ENCODE assay signal across 31 mouse cellular contexts in genomic region chr12:86705843-86706242, GRCm38 (mm10). TPM values are rescaled to one million over a fixed set of nuclear protein-coding genes. Genes with fewer than 3 reads are reported as not detected.
DNase-seq lines count a peak whose midpoint lies in the region; ATAC-seq lines count a peak whose summit lies in the region.
"Had no signal": no experiment of that assay in that cellular context is flagged by ENCODE, and none has a peak within 500 bp of the region (broad histone marks: within the 10 kb centered on the region; RNA-seq: fewer than 3 reads in every experiment).

No protein-coding gene starts in this region.

- DNase-seq in embryonic facial prominence, embryonic 11.5 days (ENCODE audit: low spot score), result no peak
- no peak for DNase-seq in embryonic facial prominence, embryonic 10.5 days (ENCODE audit: low spot score)
- peak; percentile 66 for DNase-seq in heart, adult 11 months
- no peak for DNase-seq in heart, postnatal 25 days (ENCODE audit: low spot score)
- DNase-seq in ES-CJ7 (ENCODE audit: low read depth, low spot score) (peak; percentile 44), ZHBTc4 (ENCODE audit: low read depth, low spot score) (peak; percentile 59)
- no peak for DNase-seq in left cerebral cortex, postnatal 10 days (ENCODE audit: extremely low spot score in 1 of 2, low spot score in 2 of 2)
- DNase-seq: adrenal gland, adult 2 months; adrenal gland, postnatal 10 days; adrenal gland, postnatal 25 days; B cell, adult 2 months; cerebellum, adult 11 months; cerebellum, adult 18-20 months; cerebellum, adult 8-10 months; cerebellum, adult 9-11 months; cerebellum, postnatal 36 days; embryo, embryonic 11 days had no signal

- H3K27ac ChIP-seq in embryonic facial prominence, embryonic 11.5 days (replicated peaks; ENCODE audit: low read depth, low read length), result no peak overlapping the region
- H3K27ac ChIP-seq in embryonic facial prominence, embryonic 10.5 days (replicated peaks), result no peak overlapping the region
- H3K27ac ChIP-seq: embryonic facial prominence, embryonic 13.5 days; embryonic facial prominence, embryonic 15.5 days; forebrain, embryonic 10.5 days; forebrain, embryonic 13.5 days had no signal

- 0 out of 2 replicates have a peak, but pooled peaks have one; percentile 31 for ATAC-seq in embryonic facial prominence, embryonic 11.5 days (replicated peaks; ENCODE audit: insufficient number of reproducible peaks, low FRiP score, low TSS enrichment, low read depth)
- ATAC-seq: CD4-positive, CD25-positive, alpha-beta regulatory T cell, adult 4 months; forebrain, embryonic 13.5 days; forebrain, embryonic 16.5 days had no signal

- WGBS in embryonic facial prominence, embryonic 11.5 days, result 82% methylated on average over 5 of the region's 5 CpGs
- 81% methylated on average over 5 of the region's 5 CpGs for WGBS in embryonic facial prominence, embryonic 10.5 days

- no peaks in the 10 kb centered on the region for H3K36me3 ChIP-seq in embryonic facial prominence, embryonic 11.5 days (replicated peaks; ENCODE audit: control insufficient read depth, insufficient read depth, low read depth, low read length)
- H3K36me3 ChIP-seq in embryonic facial prominence, embryonic 10.5 days (replicated peaks), result peaks cover 24% of the 10 kb centered on the region

- H3K4me1 ChIP-seq in embryonic facial prominence, embryonic 11.5 days (ENCODE audit: control insufficient read depth, insufficient read depth, low read length), result no peaks in the 10 kb centered on the region
- peaks cover 14% of the 10 kb centered on the region for H3K4me1 ChIP-seq in embryonic facial prominence, embryonic 10.5 days

- no peaks in the 10 kb centered on the region for H3K9me3 ChIP-seq in embryonic facial prominence, embryonic 11.5 days (replicated peaks; ENCODE audit: control insufficient read depth, low read length)
- H3K9me3 ChIP-seq in embryonic facial prominence, embryonic 10.5 days, result no peaks in the 10 kb centered on the region
- H3K9me3 ChIP-seq: embryonic facial prominence, embryonic 13.5 days; embryonic facial prominence, embryonic 15.5 days; forebrain, embryonic 10.5 days; forebrain, embryonic 13.5 days had no signal

- H3K27me3 ChIP-seq in embryonic facial prominence, embryonic 11.5 days (ENCODE audit: control insufficient read depth, insufficient read depth, low read length), result no peaks in the 10 kb centered on the region
- no peaks in the 10 kb centered on the region for H3K27me3 ChIP-seq in embryonic facial prominence, embryonic 10.5 days (replicated peaks; ENCODE audit: low read depth, poor library complexity, severe bottlenecking)
- H3K27me3 ChIP-seq: CH12.LX; embryonic facial prominence, embryonic 13.5 days; embryonic facial prominence, embryonic 15.5 days; forebrain, embryonic 13.5 days had no signal

- intact Hi-C loops in heart, postnatal 25 days (cut with DNase I), result no loop called here
- intact Hi-C loops in left cerebral cortex, postnatal 10 days (cut with DNase I), result no loop called here

- no peak overlapping the region for H3K4me3 ChIP-seq in embryonic facial prominence, embryonic 11.5 days (ENCODE audit: low read depth, low read length)
- H3K4me3 ChIP-seq in embryonic facial prominence, embryonic 10.5 days, result no peak overlapping the region
- H3K4me3 ChIP-seq: embryonic facial prominence, embryonic 13.5 days; embryonic facial prominence, embryonic 15.5 days; erythroblast, embryonic 14.5 days; forebrain, embryonic 10.5 days; forebrain, embryonic 13.5 days had no signal

- H3K9ac ChIP-seq in embryonic facial prominence, embryonic 11.5 days (replicated peaks; ENCODE audit: low read length), result no peak overlapping the region
- H3K9ac ChIP-seq: embryonic facial prominence, embryonic 13.5 days; embryonic facial prominence, embryonic 15.5 days; forebrain, embryonic 13.5 days had no signal

- H3K4me2 ChIP-seq in embryonic facial prominence, embryonic 11.5 days (ENCODE audit: low read depth, low read length), result no peak overlapping the region
- H3K4me2 ChIP-seq: embryonic facial prominence, embryonic 13.5 days; embryonic facial prominence, embryonic 15.5 days; forebrain, embryonic 13.5 days had no signal

RNA-seq across cellular contexts. Expression of gene Angel1, which starts 20.4 kb away (rescaled TPM):
- polyA plus RNA-seq in embryonic facial prominence, embryonic 11.5 days (2014; fragmentation: Nextera tagmentation; extraction: Ambion mirVana), result 10.9 and 12.6 TPM in 2 replicates
- 14.3 and 15.5 TPM in 2 replicates for polyA plus RNA-seq in embryonic facial prominence, embryonic 10.5 days (2016; fragmentation: Nextera tagmentation; extraction: Ambion mirVana)
- total RNA-seq in heart, postnatal 25 days (2021), result 1 to 10 TPM; 3.4 to 3.5 TPM
- 1 to 10 TPM; 9.0 to 9.8 TPM for total RNA-seq in left cerebral cortex, postnatal 10 days (2021)

RNA-seq across cellular contexts. Expression of gene Vash1, which starts 27.3 kb away (rescaled TPM):
- 10.4 and 12.3 TPM in 2 replicates for polyA plus RNA-seq in embryonic facial prominence, embryonic 11.5 days (2014; fragmentation: Nextera tagmentation; extraction: Ambion mirVana)
- polyA plus RNA-seq in embryonic facial prominence, embryonic 10.5 days (2016; fragmentation: Nextera tagmentation; extraction: Ambion mirVana), result 13.5 and 14.7 TPM in 2 replicates
- 10 to 100 TPM; 19.4 to 21.0 TPM for total RNA-seq in heart, postnatal 25 days (2021)
- 100 to 1,000 TPM in 1 of 2 experiments, 10 to 100 TPM in 1; 92.6 to 100 TPM for total RNA-seq in left cerebral cortex, postnatal 10 days (2021)
- polyA plus RNA-seq: CD4-positive, CD25-positive, alpha-beta regulatory T cell, adult 4 months; erythroblast, embryonic 14.5 days had no signal

RNA-seq across cellular contexts. Expression of gene Lrrc74a, which starts 28.3 kb away (rescaled TPM):
- not detected in 2 replicates for polyA plus RNA-seq in embryonic facial prominence, embryonic 11.5 days (2014; fragmentation: Nextera tagmentation; extraction: Ambion mirVana)
- polyA plus RNA-seq in embryonic facial prominence, embryonic 10.5 days (2016; fragmentation: Nextera tagmentation; extraction: Ambion mirVana), result not detected in 2 replicates
- total RNA-seq in heart, postnatal 25 days (2021), result not detected
- total RNA-seq in left cerebral cortex, postnatal 10 days (2021), result not detected
- total RNA-seq: adrenal gland, adult 2 months; adrenal gland, postnatal 10 days; adrenal gland, postnatal 25 days; adrenal gland, postnatal 4 days; CH12.LX; common myeloid progenitor, adult 5-6 weeks; ES-E14; MEL had no signal
- polyA plus RNA-seq: adrenal gland, adult 2 months; brain, embryonic 14.5 days; CD4-positive, CD25-positive, alpha-beta regulatory T cell, adult 4 months; embryonic facial prominence, embryonic 13.5 days; embryonic facial prominence, embryonic 15.5 days; erythroblast, embryonic 14.5 days; forebrain, embryonic 10.5 days; forebrain, embryonic 13.5 days; forebrain, embryonic 16.5 days; frontal cortex, adult 2 months had no signal

Comparison
In these comparisons a context has a peak if more than half of its experiments do, and no peak if none do; other contexts are left out.
1. DNase-seq: peak in heart, adult 11 months (single experiment), ES-CJ7 (single experiment) and ZHBTc4 (single experiment); none in embryonic facial prominence, embryonic 11.5 days (single experiment), embryonic facial prominence, embryonic 10.5 days (single experiment), heart, postnatal 25 days (single experiment) and left cerebral cortex, postnatal 10 days (0 of 2).
2. RNA of gene Vash1, which starts 27.3 kb away (total RNA-seq): 92.6 to 100 TPM in left cerebral cortex, postnatal 10 days; 19.4 to 21.0 TPM in heart, postnatal 25 days; every median in the first group is over 4 times any median in the second.